Mouse (Mus musculus): ENCODE data around the gene Cops8.

Gene Cops8

GRCm38 (mm10) chr1:90651781-90652180 lies 49.0 kb downstream of the Cops8 start:
- DNase-seq (ENCODE audit: low spot score) = no peak

GRCm38 (mm10) chr1:90652553-90652952 lies 49.8 kb downstream of the Cops8 start:
- DNase-seq (ENCODE audit: low spot score) = no peak

GRCm38 (mm10) chr1:90656492-90657245 lies 53.9 kb downstream of the Cops8 start:
- DNase-seq (ENCODE audit: low spot score) = no peak

- DNase-seq (ENCODE audit: low spot score) = no peak
Measured at GRCm38 (mm10) chr1:90657292-90658050, 54.7 kb downstream of the Cops8 start.

GRCm38 (mm10) chr1:90658581-90658980 lies 55.8 kb downstream of the Cops8 start:
- DNase-seq (ENCODE audit: low spot score) = no peak

GRCm38 (mm10) chr1:90660150-90660549 lies 57.4 kb downstream of the Cops8 start:
- no peak for DNase-seq (ENCODE audit: low spot score)

GRCm38 (mm10) chr1:90662491-90662890 lies 59.7 kb downstream of the Cops8 start:
- no peak for DNase-seq (ENCODE audit: low spot score)

All from ovary, postnatal 36 days (tissue).